Mouse (Mus musculus) midbrain, postnatal 0 days (tissue): Measurements from ENCODE around the gene Sh2d1b2. TPM values are rescaled to one million over a fixed set of nuclear protein-coding genes. Genes with fewer than 3 reads are reported as not detected.

Source experiments
- ATAC-seq: fragments of 200-750 bp; cut with Nextera tagmentation; 2 replicates; pipeline ENCODE4 v1.8.0; 2017; ENCODE audit warnings: moderate number of reproducible peaks, mild to moderate bottlenecking, moderate TSS enrichment, moderate library complexity; ENCODE audit not compliant: low FRiP score
- DNase-seq: peaks from one replicate; pipeline ENCODE4 v3.0.0-alpha.2; 2015; ENCODE audit warnings: low spot score
- H3K27ac ChIP-seq: fragments of 300-500 bp; sonication (generic); 2 replicates; pipeline ENCODE4 v1.5.1; 2014; ENCODE audit warnings: low read depth, mild to moderate bottlenecking, low read length, mixed read lengths
- H3K27me3 ChIP-seq: fragments of 300-500 bp; sonication (generic); 2 replicates; pipeline ENCODE4 v1.6.1; 2014; ENCODE audit warnings: low read length, control low read depth, mixed read lengths; ENCODE audit not compliant: insufficient read depth
- H3K36me3 ChIP-seq: fragments of 300-500 bp; sonication (generic); 2 replicates; pipeline ENCODE4 v1.6.1; 2014; ENCODE audit warnings: low read length, control low read depth, mixed read lengths; ENCODE audit not compliant: insufficient read depth
- H3K4me1 ChIP-seq: fragments of 300-500 bp; sonication (generic); 2 replicates; pipeline ENCODE4 v1.6.1; 2014; ENCODE audit warnings: mild to moderate bottlenecking, control low read depth, antibody characterized with exemption, low read length, mixed read lengths; ENCODE audit not compliant: insufficient read depth
- H3K4me2 ChIP-seq: fragments of 300-500 bp; sonication (generic); 2 replicates; pipeline ENCODE4 v1.6.1; 2014; ENCODE audit warnings: low read depth, mild to moderate bottlenecking, low read length, mixed read lengths; ENCODE audit not compliant: poor library complexity, severe bottlenecking
- H3K4me3 ChIP-seq: fragments of 300-500 bp; sonication (generic); 2 replicates; pipeline ENCODE4 v1.5.1; 2014; ENCODE audit warnings: low read depth, mild to moderate bottlenecking, low read length, moderate library complexity
- H3K9ac ChIP-seq: fragments of 300-500 bp; sonication (generic); replicated peaks from 2 replicates; pipeline ENCODE4 v1.6.1; 2014; ENCODE audit warnings: mild to moderate bottlenecking, low read length, moderate library complexity, mixed read lengths; ENCODE audit not compliant: poor library complexity, severe bottlenecking
- H3K9me3 ChIP-seq: fragments of 300-500 bp; sonication (generic); 2 replicates; pipeline ENCODE4 v1.6.1; 2016; ENCODE audit warnings: low read length, control low read depth
- CTCF ChIP-seq: IDR thresholded peaks from 2 replicates; pipeline ENCODE4 v1.5.1; 2016; ENCODE audit warnings: antibody characterized with exemption, mild to moderate bottlenecking
- WGBS: fragments of 180-500 bp; shearing (Covaris S2); extraction: QIAGEN DNeasy Blood & Tissue Kit; methylation state at CpG from one replicate; pipeline ENCODE4 v1.1.7; 2014; 5-methylcytosine and 5-hydroxymethylcytosine counted together
- polyA plus RNA-seq: library from polyadenylated mRNA; unstranded; fragments of >200 nt; fragmentation: Nextera tagmentation; extraction: Ambion mirVana; gene quantifications from 2 replicates; pipeline ENCODE4 v1.2.1, GENCODE M21; 2015
- total RNA-seq: library from RNA; depleted of rRNA; stranded (reverse); fragments of >200 nt; gene quantifications from 2 replicates; pipeline ENCODE4 v1.2.3, GENCODE M21; 2014

The Sh2d1b2 gene
- total and polyA plus RNA-seq, 2 experiments from 2014 or later: 0.11 TPM; not detected in 1

- no peak overlapping the region for H3K9ac ChIP-seq
- TF ChIP-seq CTCF: peak; percentile 99
- H3K4me1 ChIP-seq: no peaks in the 10 kb centered on the region
- peak; percentile 55; the same call in 1 of the 2 replicates for ATAC-seq
- H3K36me3 ChIP-seq: no peaks in the 10 kb centered on the region
- no peaks in the 10 kb centered on the region for H3K9me3 ChIP-seq
- DNase-seq: peak; percentile 90
- no peak overlapping the region for H3K4me3 ChIP-seq
- no peak overlapping the region for H3K4me2 ChIP-seq
- H3K27me3 ChIP-seq: no peaks in the 10 kb centered on the region
- no peak overlapping the region for H3K27ac ChIP-seq
- WGBS: 19% methylated on average over 9 of the region's 9 CpGs
These were observed 59.8 kb downstream of the Sh2d1b2 start for GRCm38 (mm10) chr1:170292239-170292951.

DNA sequence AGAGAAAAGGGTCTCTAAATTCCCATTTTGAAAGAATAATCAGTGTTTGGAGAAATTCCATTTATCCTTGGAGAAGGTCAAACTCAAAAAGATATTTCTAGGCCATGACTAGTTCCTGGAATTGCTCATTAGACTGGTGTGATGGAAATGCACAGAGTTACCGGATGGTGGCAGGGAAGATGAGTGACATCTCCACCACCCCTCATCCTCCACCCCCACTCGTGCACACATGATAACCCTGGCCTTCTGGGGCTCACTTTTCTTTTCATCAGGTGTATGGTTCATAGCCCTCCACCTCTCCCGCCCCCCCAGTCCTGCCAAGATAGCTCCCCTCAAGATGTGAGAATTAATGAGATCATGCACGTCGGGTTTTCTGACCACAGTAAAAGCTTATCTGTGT, 60.7 kb downstream of the Sh2d1b2 start:
- ATAC-seq (peak; percentile 59; the same call in 1 of the 2 replicates), DNase-seq (no peak)
- no peak overlapping the region for H3K27ac ChIP-seq
- no peaks in the 10 kb centered on the region for H3K4me1 ChIP-seq
- no peak overlapping the region for H3K4me2 ChIP-seq
- H3K36me3 ChIP-seq: no peaks in the 10 kb centered on the region
- TF ChIP-seq CTCF: no peak
- no peaks in the 10 kb centered on the region for H3K9me3 ChIP-seq
- WGBS: 58% methylated on average over 5 of the region's 5 CpGs
- H3K4me3 ChIP-seq: no peak overlapping the region
- no peaks in the 10 kb centered on the region for H3K27me3 ChIP-seq
- H3K9ac ChIP-seq: no peak overlapping the region

DNA sequence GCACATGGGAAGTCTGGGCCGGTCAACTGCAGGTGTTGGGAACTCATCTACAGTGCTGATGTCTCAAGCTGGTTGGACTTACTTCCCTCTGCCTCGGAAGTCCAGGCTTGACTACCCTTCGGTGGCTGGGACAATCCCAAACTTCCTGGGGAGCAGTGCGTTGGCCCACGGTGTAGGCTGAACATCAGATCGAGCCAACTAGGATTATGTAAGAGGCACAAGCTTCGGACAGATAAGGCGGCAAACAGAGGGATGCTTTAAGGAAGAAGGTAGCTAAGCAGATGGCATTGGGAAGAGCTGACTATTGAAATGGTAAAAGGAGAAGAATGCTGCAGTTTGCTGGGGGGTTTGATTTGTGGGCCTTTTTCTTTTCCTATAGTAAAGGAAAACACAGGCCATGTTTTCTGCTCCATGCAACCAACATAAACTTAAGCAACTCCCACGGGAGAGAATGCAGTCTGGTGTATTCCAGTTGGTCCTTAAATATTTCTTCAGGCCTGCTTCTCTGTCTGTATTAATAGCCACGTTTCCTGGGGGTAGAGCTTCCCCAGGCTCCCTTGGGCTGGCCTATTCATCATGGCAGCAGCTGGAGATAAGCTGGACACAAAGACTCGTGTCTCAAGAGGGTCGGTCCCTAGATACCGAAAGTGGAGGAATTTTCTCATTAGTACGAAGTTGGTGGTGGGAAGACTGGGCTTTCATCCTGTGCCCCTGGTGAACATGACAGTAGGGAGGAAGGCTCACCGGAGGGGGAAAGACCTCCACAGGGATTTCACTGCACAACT, 62.4 kb downstream of the Sh2d1b2 start:
- H3K4me2 ChIP-seq: no peak overlapping the region
- H3K27ac ChIP-seq: no peak overlapping the region
- no peaks in the 10 kb centered on the region for H3K4me1 ChIP-seq
- WGBS: 55% methylated on average over 15 of the region's 15 CpGs
- H3K36me3 ChIP-seq: no peaks in the 10 kb centered on the region
- DNase-seq: no peak
- no peak for ATAC-seq
- no peak overlapping the region for H3K4me3 ChIP-seq
- H3K27me3 ChIP-seq: no peaks in the 10 kb centered on the region
- H3K9ac ChIP-seq: no peak overlapping the region
- no peaks in the 10 kb centered on the region for H3K9me3 ChIP-seq
- no peak for TF ChIP-seq CTCF

- Histone ChIP-seq H3K36me3 (no peaks in the 10 kb centered on the region), H3K27me3 (no peaks in the 10 kb centered on the region), H3K27ac (no peak overlapping the region), H3K4me2 (no peak overlapping the region), H3K9ac (no peak overlapping the region), H3K9me3 (no peaks in the 10 kb centered on the region), H3K4me1 (no peaks in the 10 kb centered on the region), H3K4me3 (no peak overlapping the region)
- DNase-seq: no peak
- WGBS: 76% methylated on average over 4 of the region's 4 CpGs
- ATAC-seq: no peak
- no peak for TF ChIP-seq CTCF
These were observed 66.9 kb downstream of the Sh2d1b2 start for GRCm38 (mm10) chr1:170299496-170299895.

DNA sequence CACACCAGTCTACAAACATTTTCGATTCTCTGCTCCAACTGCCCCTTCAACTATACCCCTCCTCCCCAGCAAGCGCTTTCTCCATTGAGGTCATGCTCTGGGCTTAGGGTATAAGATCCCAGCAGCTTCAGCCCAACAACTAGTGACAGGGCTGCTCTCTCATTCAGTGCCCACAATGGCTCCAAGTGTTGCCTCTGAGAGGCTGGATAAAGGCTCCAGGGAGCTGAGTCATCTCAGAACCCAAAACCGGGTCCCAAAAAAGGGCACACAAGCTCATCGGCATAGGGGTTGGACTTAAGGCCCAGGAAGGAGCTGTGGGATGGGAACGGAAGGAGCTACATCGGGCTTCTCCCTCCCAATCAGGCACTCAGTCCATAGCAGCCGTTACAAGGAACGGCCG, 69.1 kb downstream of the Sh2d1b2 start:
- Histone ChIP-seq H3K4me3 (no peak overlapping the region), H3K9me3 (no peaks in the 10 kb centered on the region), H3K4me2 (no peak overlapping the region), H3K27me3 (no peaks in the 10 kb centered on the region), H3K9ac (no peak overlapping the region), H3K27ac (no peak overlapping the region), H3K4me1 (no peaks in the 10 kb centered on the region), H3K36me3 (no peaks in the 10 kb centered on the region)
- no peak for DNase-seq
- no peak for TF ChIP-seq CTCF
- WGBS: 94% methylated on average over 9 of the region's 9 CpGs
- ATAC-seq: no peak

GRCm38 (mm10) chr1:170302456-170302855, 69.9 kb downstream of the Sh2d1b2 start:
- H3K9ac ChIP-seq: no peak overlapping the region
- H3K4me1 ChIP-seq: no peaks in the 10 kb centered on the region
- no peak for DNase-seq
- H3K36me3 ChIP-seq: no peaks in the 10 kb centered on the region
- H3K27me3 ChIP-seq: no peaks in the 10 kb centered on the region
- ATAC-seq: no peak
- no peak overlapping the region for H3K4me3 ChIP-seq
- WGBS: 74% methylated on average over 6 of the region's 6 CpGs
- no peak overlapping the region for H3K27ac ChIP-seq
- H3K4me2 ChIP-seq: no peak overlapping the region
- no peak for TF ChIP-seq CTCF
- H3K9me3 ChIP-seq: no peaks in the 10 kb centered on the region
